Mouse (Mus musculus) lung, postnatal 0 days (tissue): Measurements from ENCODE around the gene Dna2. TPM values are rescaled to one million over a fixed set of nuclear protein-coding genes. Genes with fewer than 3 reads are reported as not detected.

ENCODE experiments used
- ATAC-seq: fragments of 200-750 bp; cut with Nextera tagmentation; 2 replicates; pipeline ENCODE4 v1.8.0; 2017; ENCODE audit warnings: moderate library complexity
- DNase-seq: peaks from one replicate; pipeline ENCODE4 v3.0.0-alpha.2; 2016; ENCODE audit warnings: low spot score
- H3K27ac ChIP-seq: fragments of 300-500 bp; sonication (generic); 2 replicates; pipeline ENCODE4 v1.5.1; 2014; ENCODE audit warnings: antibody characterized with exemption, mild to moderate bottlenecking, low read length, mixed read lengths
- H3K27me3 ChIP-seq: fragments of 300-500 bp; sonication (generic); replicated peaks from 2 replicates; pipeline ENCODE4 v1.6.1; 2014; ENCODE audit warnings: low read length, mixed read lengths; ENCODE audit not compliant: insufficient read depth
- H3K36me3 ChIP-seq: fragments of 300-500 bp; sonication (generic); 2 replicates; pipeline ENCODE4 v1.6.1; 2014; ENCODE audit warnings: low read length, mixed read lengths; ENCODE audit not compliant: insufficient read depth
- H3K4me1 ChIP-seq: fragments of 300-500 bp; sonication (generic); 2 replicates; pipeline ENCODE4 v1.6.1; 2014; ENCODE audit warnings: antibody characterized with exemption, low read depth, low read length, mixed read lengths; ENCODE audit not compliant: insufficient read depth
- H3K4me2 ChIP-seq: fragments of 300-500 bp; sonication (generic); replicated peaks from 2 replicates; pipeline ENCODE4 v1.6.1; 2014; ENCODE audit warnings: low read depth, mild to moderate bottlenecking, low read length, moderate library complexity, mixed read lengths
- H3K4me3 ChIP-seq: fragments of 300-500 bp; sonication (generic); 2 replicates; pipeline ENCODE4 v1.5.1; 2014; ENCODE audit warnings: low read depth, low read length
- H3K9ac ChIP-seq: fragments of 300-500 bp; sonication (generic); replicated peaks from 2 replicates; pipeline ENCODE4 v1.6.1; 2014; ENCODE audit warnings: low read depth, mild to moderate bottlenecking
- H3K9me3 ChIP-seq: fragments of 300-500 bp; sonication (generic); 2 replicates; pipeline ENCODE4 v1.6.1; 2016; ENCODE audit warnings: low read length, mixed read lengths
- CTCF ChIP-seq: IDR thresholded peaks from 2 replicates; pipeline ENCODE4 v1.5.1; 2016; ENCODE audit warnings: antibody characterized with exemption, mild to moderate bottlenecking
- EP300 ChIP-seq: IDR thresholded peaks from 2 replicates; pipeline ENCODE4 v1.6.1; 2016; ENCODE audit warnings: antibody characterized with exemption, mild to moderate bottlenecking, control low read depth
- WGBS: fragments of 180-500 bp; shearing (Covaris S2); extraction: QIAGEN DNeasy Blood & Tissue Kit; methylation state at CpG from one replicate; pipeline ENCODE4 v1.1.7; 2014; 5-methylcytosine and 5-hydroxymethylcytosine counted together
- polyA plus RNA-seq: library from polyadenylated mRNA; unstranded; fragments of >200 nt; fragmentation: Nextera tagmentation; extraction: Ambion mirVana; gene quantifications from 2 replicates; pipeline ENCODE4 v1.2.1, GENCODE M21; 2015

Gene Dna2
- polyA plus RNA-seq: 3.2 and 3.5 TPM in 2 replicates

GRCm38 (mm10) chr10:62946738-62947471 lies at the start of gene Dna2:
TSS of gene Dna2 (plus strand) at chr10:62947026.
- peak within 1 kb of the TSS; percentile 46 for H3K9ac ChIP-seq
- peak; percentile 94 for ATAC-seq
- no peaks in the 10 kb centered on the region for H3K4me1 ChIP-seq

GRCm38 (mm10) chr10:62897437-62897836 lies 49.4 kb upstream of the Dna2 start:
- Histone ChIP-seq H3K27ac (no peak overlapping the region), H3K4me3 (no peak overlapping the region), H3K9ac (no peak overlapping the region), H3K36me3 (no peaks in the 10 kb centered on the region), H3K4me1 (no peaks in the 10 kb centered on the region), H3K27me3 (no peaks in the 10 kb centered on the region), H3K9me3 (no peaks in the 10 kb centered on the region), H3K4me2 (no peak overlapping the region)
- no peak for DNase-seq
- WGBS: 95% methylated on average over 3 of the region's 3 CpGs
- no peak for TF ChIP-seq CTCF
- TF ChIP-seq EP300: no peak
- no peak for ATAC-seq

More at GRCm38 (mm10) chr10:62946738-62947471, at the start of gene Dna2:
- WGBS: under 1% methylated on average over 48 of the region's 68 CpGs
- Histone ChIP-seq H3K4me3 (peak within 1 kb of the TSS; percentile 57), H3K27me3 (no peaks in the 10 kb centered on the region), H3K9me3 (no peaks in the 10 kb centered on the region), H3K4me2 (peak within 1 kb of the TSS; percentile 87), H3K36me3 (peaks cover 4% of the 10 kb centered on the region; the same call in 1 of the 2 replicates), H3K27ac (peak within 1 kb of the TSS; percentile 57; the same call in 1 of the 2 replicates)
- peak; percentile 92 for DNase-seq
- TF ChIP-seq EP300 (no peak), CTCF (peak; percentile 52)

- Histone ChIP-seq H3K4me3 (no peak overlapping the region), H3K4me2 (no peak overlapping the region), H3K9me3 (no peaks in the 10 kb centered on the region), H3K27me3 (no peaks in the 10 kb centered on the region), H3K9ac (no peak overlapping the region), H3K4me1 (no peaks in the 10 kb centered on the region), H3K36me3 (no peaks in the 10 kb centered on the region), H3K27ac (no peak overlapping the region)
- DNase-seq (no peak), ATAC-seq (no peak)
- WGBS: 85% methylated on average over 2 of the region's 2 CpGs
- no peak for TF ChIP-seq EP300
- no peak for TF ChIP-seq CTCF
Measured at GRCm38 (mm10) chr10:62898061-62898460, 48.8 kb upstream of the Dna2 start.

- H3K4me1 ChIP-seq: no peaks in the 10 kb centered on the region
- no peak overlapping the region for H3K4me2 ChIP-seq
- ATAC-seq: no peak
- no peaks in the 10 kb centered on the region for H3K9me3 ChIP-seq
- no peak overlapping the region for H3K9ac ChIP-seq
- H3K27me3 ChIP-seq: no peaks in the 10 kb centered on the region
- no peak overlapping the region for H3K4me3 ChIP-seq
- no peak for TF ChIP-seq EP300
- no peak overlapping the region for H3K27ac ChIP-seq
- DNase-seq: no peak
- 91% methylated on average over 4 of the region's 4 CpGs for WGBS
- H3K36me3 ChIP-seq: no peaks in the 10 kb centered on the region
Measured at GRCm38 (mm10) chr10:62900144-62900543, 46.7 kb upstream of the Dna2 start.

- TF ChIP-seq EP300: no peak
- no peak for TF ChIP-seq CTCF
- Histone ChIP-seq H3K4me2 (no peak overlapping the region), H3K27ac (no peak overlapping the region), H3K27me3 (no peaks in the 10 kb centered on the region), H3K9ac (no peak overlapping the region), H3K36me3 (no peaks in the 10 kb centered on the region), H3K4me1 (no peaks in the 10 kb centered on the region), H3K9me3 (no peaks in the 10 kb centered on the region), H3K4me3 (no peak overlapping the region)
- peak; percentile 36 for DNase-seq
- peak; percentile 60 for ATAC-seq
- 23% methylated on average over 8 of the region's 8 CpGs for WGBS
Measured at GRCm38 (mm10) chr10:62901826-62902225, 45.0 kb upstream of the Dna2 start.

- WGBS: 30% methylated on average over 1 of the region's 1 CpGs
- TF ChIP-seq CTCF (no peak), EP300 (no peak)
- ATAC-seq (no peak), DNase-seq (no peak)
- Histone ChIP-seq H3K27ac (no peak overlapping the region), H3K9ac (no peak overlapping the region), H3K4me2 (no peak overlapping the region), H3K36me3 (no peaks in the 10 kb centered on the region), H3K27me3 (no peaks in the 10 kb centered on the region), H3K9me3 (no peaks in the 10 kb centered on the region), H3K4me1 (no peaks in the 10 kb centered on the region), H3K4me3 (no peak overlapping the region)
Measured at GRCm38 (mm10) chr10:62902829-62903228, 44.0 kb upstream of the Dna2 start.
